Mouse (Mus musculus): ENCODE measurements around the gene Iqcc. TPM values are rescaled to one million over a fixed set of nuclear protein-coding genes. Genes with fewer than 3 reads are reported as not detected.

The Iqcc gene
- polyA plus RNA-seq, 1 experiment from 2014 or later: 32.8 TPM

- Histone ChIP-seq H3K4me1 (no peaks in the 10 kb centered on the region), H3K36me3 (peaks cover 100% of the 10 kb centered on the region), H3K27me3 (ENCODE audit: low read depth, poor library complexity, severe bottlenecking) (no peaks in the 10 kb centered on the region), H3K27ac (replicated peaks) (no peak overlapping the region), H3K4me3 (no peak overlapping the region), H3K9me3 (replicated peaks) (no peaks in the 10 kb centered on the region)
- WGBS: 94% methylated on average over 12 of the region's 12 CpGs
- no peak for DNase-seq (ENCODE audit: low spot score)
Measured at GRCm38 (mm10) chr4:129631867-129632266, 13.0 kb upstream of the Iqcc start.

- Histone ChIP-seq H3K9me3 (replicated peaks) (no peaks in the 10 kb centered on the region), H3K36me3 (peaks cover 100% of the 10 kb centered on the region), H3K4me3 (no peak overlapping the region), H3K27ac (replicated peaks) (no peak overlapping the region), H3K27me3 (ENCODE audit: low read depth, poor library complexity, severe bottlenecking) (no peaks in the 10 kb centered on the region), H3K4me1 (no peaks in the 10 kb centered on the region)
- 90% methylated on average over 4 of the region's 4 CpGs for WGBS
- DNase-seq (ENCODE audit: low spot score): no peak
Measured at GRCm38 (mm10) chr4:129630944-129631343, 12.0 kb upstream of the Iqcc start.

GRCm38 (mm10) chr4:129626035-129626434, 7.1 kb upstream of the Iqcc start:
- H3K9me3 ChIP-seq (replicated peaks): no peaks in the 10 kb centered on the region
- WGBS: 80% methylated on average over 6 of the region's 6 CpGs
- no peak overlapping the region for H3K4me3 ChIP-seq
- no peak overlapping the region for H3K27ac ChIP-seq (replicated peaks)
- DNase-seq (ENCODE audit: low spot score): no peak
- H3K36me3 ChIP-seq: peaks cover 52% of the 10 kb centered on the region
- no peaks in the 10 kb centered on the region for H3K27me3 ChIP-seq (ENCODE audit: low read depth, poor library complexity, severe bottlenecking)
- peaks cover 43% of the 10 kb centered on the region for H3K4me1 ChIP-seq

DNA sequence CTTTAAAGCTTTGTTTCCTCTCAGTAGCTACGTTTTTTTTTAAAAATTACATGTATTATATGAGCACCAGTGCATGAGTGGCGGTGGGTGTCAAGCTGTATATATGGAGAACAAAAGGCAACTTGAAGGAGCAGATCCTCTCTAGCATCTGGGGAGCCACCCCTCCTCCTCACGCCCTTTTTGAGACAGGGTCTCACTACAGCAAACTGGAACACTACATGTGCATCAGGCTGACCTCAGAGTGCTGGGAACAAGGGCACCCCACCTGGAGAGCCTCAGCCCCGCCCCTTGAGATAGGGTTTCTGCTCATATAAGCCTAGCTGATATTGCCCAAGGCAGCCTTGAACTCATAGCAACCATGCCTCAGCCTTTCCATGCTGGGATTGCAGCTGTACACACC, 6.6 kb upstream of the Iqcc start:
- peaks cover 47% of the 10 kb centered on the region for H3K36me3 ChIP-seq
- no peak for DNase-seq (ENCODE audit: low spot score)
- H3K27me3 ChIP-seq (ENCODE audit: low read depth, poor library complexity, severe bottlenecking): no peaks in the 10 kb centered on the region
- H3K9me3 ChIP-seq (replicated peaks): no peaks in the 10 kb centered on the region
- WGBS: 38% methylated on average over 4 of the region's 4 CpGs
- H3K4me1 ChIP-seq: peaks cover 43% of the 10 kb centered on the region
- peak overlapping the region; percentile 73; the same call in 1 of the 2 replicates for H3K4me3 ChIP-seq
- H3K27ac ChIP-seq (replicated peaks): peak overlapping the region; percentile 89; the same call in 1 of the 2 replicates

DNA sequence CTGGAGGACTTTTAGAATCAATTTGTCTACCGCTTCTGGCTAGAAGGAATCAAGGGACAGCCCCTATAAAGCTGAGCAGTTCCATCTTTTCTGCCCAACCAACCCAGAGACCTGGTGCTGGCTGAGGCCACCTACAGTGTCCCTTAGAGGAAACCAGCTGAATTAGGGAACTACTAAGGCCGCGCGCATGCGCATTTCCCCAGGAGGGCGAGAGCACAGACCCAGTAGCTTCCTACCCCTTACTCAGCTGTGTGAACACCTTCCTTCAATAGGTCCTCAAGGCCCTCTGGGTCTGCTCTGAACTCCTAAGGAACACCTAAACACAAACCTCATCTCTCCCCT, 6.1 kb upstream of the Iqcc start:
- H3K27me3 ChIP-seq (ENCODE audit: low read depth, poor library complexity, severe bottlenecking): no peaks in the 10 kb centered on the region
- peaks cover 43% of the 10 kb centered on the region for H3K4me1 ChIP-seq
- peaks cover 42% of the 10 kb centered on the region for H3K36me3 ChIP-seq
- peak; percentile 68 for DNase-seq (ENCODE audit: low spot score)
- peak overlapping the region; percentile 73 for H3K4me3 ChIP-seq
- 2% methylated on average over 6 of the region's 6 CpGs for WGBS
- H3K9me3 ChIP-seq (replicated peaks): no peaks in the 10 kb centered on the region
- H3K27ac ChIP-seq (replicated peaks): peak overlapping the region; percentile 89

- H3K4me1 ChIP-seq: peaks cover 43% of the 10 kb centered on the region
- no peaks in the 10 kb centered on the region for H3K27me3 ChIP-seq (ENCODE audit: low read depth, poor library complexity, severe bottlenecking)
- H3K27ac ChIP-seq (replicated peaks): peak overlapping the region; percentile 89
- peak; percentile 84 for DNase-seq (ENCODE audit: low spot score)
- no peaks in the 10 kb centered on the region for H3K9me3 ChIP-seq (replicated peaks)
- WGBS: 1% methylated on average over 18 of the region's 18 CpGs
- H3K36me3 ChIP-seq: peaks cover 37% of the 10 kb centered on the region
- H3K4me3 ChIP-seq: peak overlapping the region; percentile 73
Measured at GRCm38 (mm10) chr4:129624281-129625028, 5.6 kb upstream of the Iqcc start.

GRCm38 (mm10) chr4:129623681-129624091, 4.8 kb upstream of the Iqcc start, which contains the start of gene Ccdc28b:
TSS of gene Ccdc28b (minus strand) at chr4:129623947.
- Histone ChIP-seq H3K27me3 (ENCODE audit: low read depth, poor library complexity, severe bottlenecking) (no peaks in the 10 kb centered on the region), H3K4me1 (peaks cover 46% of the 10 kb centered on the region), H3K36me3 (peaks cover 29% of the 10 kb centered on the region), H3K4me3 (peak within 1 kb of the TSS; percentile 73), H3K27ac (replicated peaks) (peak within 1 kb of the TSS; percentile 89), H3K9me3 (replicated peaks) (no peaks in the 10 kb centered on the region)
- peak; percentile 61 for DNase-seq (ENCODE audit: low spot score)
- under 1% methylated on average over 10 of the region's 10 CpGs for WGBS

DNA sequence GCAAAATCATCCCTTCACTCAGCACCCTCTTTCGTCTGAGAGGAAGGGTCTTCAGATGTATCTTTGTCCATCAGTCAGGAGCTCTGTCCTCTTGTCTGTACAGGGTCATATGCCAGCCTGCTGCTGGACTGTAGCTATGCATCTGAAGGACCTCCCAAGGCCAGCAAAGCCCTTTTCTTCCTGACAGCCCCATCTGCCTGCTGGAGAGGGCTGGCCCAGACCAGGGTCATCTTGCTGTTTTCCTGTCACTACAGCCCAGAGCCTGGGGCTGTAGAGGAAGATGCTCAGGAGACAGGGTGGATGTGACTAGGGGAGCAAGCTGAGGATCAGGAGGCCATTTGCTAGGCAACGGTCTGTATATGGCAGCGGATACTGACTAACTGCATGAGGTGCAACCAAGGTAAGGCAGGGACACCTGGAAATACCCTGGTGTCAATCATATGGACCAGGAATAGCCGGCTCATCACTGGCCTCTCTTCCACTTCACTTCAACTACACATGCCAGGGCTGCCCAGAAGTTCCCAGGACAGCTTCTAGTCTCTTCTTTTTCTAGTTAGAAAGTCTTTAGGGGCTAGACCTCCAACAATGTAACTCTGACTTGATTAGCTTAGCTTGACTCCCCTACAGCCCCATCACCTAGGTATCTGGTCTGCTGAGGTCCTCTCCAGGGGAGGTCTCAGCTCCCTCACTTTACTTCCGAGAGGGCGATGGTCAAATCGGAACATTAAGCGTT, 4.1 kb upstream of the Iqcc start:
- no peak for DNase-seq (ENCODE audit: low spot score)
- 22% methylated on average over 8 of the region's 8 CpGs for WGBS
- Histone ChIP-seq H3K4me1 (peaks cover 53% of the 10 kb centered on the region), H3K9me3 (replicated peaks) (no peaks in the 10 kb centered on the region), H3K27ac (replicated peaks) (peak overlapping the region; percentile 89), H3K27me3 (ENCODE audit: low read depth, poor library complexity, severe bottlenecking) (no peaks in the 10 kb centered on the region), H3K36me3 (peaks cover 22% of the 10 kb centered on the region), H3K4me3 (peak overlapping the region; percentile 73)

DNA sequence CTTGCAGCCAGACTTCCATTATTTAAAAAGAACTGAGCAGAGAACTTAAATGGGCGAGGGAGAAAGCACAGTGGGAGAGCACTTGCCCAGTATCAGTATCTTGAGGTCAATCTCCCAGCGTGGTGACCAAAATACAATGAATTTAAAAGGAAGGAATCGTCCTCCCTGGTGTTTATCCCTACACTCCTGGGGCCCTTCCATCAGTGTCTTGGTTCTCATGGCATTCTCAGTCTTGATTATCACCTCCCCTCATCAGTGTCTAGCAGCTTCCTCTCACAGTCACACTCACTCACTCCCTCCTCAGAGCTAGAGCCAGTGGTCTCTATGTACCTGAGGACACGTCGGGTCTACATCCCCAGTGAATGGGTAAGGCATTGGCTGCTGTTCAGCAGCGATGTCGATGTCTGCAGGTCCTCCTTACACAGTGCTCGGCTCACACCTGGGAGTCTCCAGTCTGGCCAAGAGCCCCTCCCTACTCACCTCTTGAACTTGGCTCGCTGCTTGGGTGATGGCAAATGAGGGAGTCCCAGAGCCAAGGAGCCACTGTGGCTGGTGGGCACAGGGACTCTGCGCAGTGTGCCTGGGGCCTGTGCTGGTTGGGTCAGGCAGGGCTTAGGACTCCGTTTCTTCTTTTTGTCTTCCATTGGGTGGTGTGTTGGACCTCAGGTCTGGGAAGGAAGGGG, 3.4 kb upstream of the Iqcc start:
- peak overlapping the region; percentile 73 for H3K4me3 ChIP-seq
- H3K27ac ChIP-seq (replicated peaks): peak overlapping the region; percentile 89
- no peaks in the 10 kb centered on the region for H3K27me3 ChIP-seq (ENCODE audit: low read depth, poor library complexity, severe bottlenecking)
- H3K36me3 ChIP-seq: peaks cover 17% of the 10 kb centered on the region
- no peak for DNase-seq (ENCODE audit: low spot score)
- peaks cover 57% of the 10 kb centered on the region for H3K4me1 ChIP-seq
- H3K9me3 ChIP-seq (replicated peaks): no peaks in the 10 kb centered on the region
- WGBS: 80% methylated on average over 11 of the region's 11 CpGs

- no peak for DNase-seq (ENCODE audit: low spot score)
- Histone ChIP-seq H3K4me1 (peaks cover 57% of the 10 kb centered on the region), H3K27ac (replicated peaks) (no peak overlapping the region), H3K4me3 (peak overlapping the region; percentile 4; the same call in 1 of the 2 replicates), H3K9me3 (replicated peaks) (no peaks in the 10 kb centered on the region), H3K27me3 (ENCODE audit: low read depth, poor library complexity, severe bottlenecking) (no peaks in the 10 kb centered on the region), H3K36me3 (peaks cover 17% of the 10 kb centered on the region)
- 85% methylated on average over 8 of the region's 8 CpGs for WGBS
Measured at GRCm38 (mm10) chr4:129621283-129621841, 2.5 kb upstream of the Iqcc start.

DNA sequence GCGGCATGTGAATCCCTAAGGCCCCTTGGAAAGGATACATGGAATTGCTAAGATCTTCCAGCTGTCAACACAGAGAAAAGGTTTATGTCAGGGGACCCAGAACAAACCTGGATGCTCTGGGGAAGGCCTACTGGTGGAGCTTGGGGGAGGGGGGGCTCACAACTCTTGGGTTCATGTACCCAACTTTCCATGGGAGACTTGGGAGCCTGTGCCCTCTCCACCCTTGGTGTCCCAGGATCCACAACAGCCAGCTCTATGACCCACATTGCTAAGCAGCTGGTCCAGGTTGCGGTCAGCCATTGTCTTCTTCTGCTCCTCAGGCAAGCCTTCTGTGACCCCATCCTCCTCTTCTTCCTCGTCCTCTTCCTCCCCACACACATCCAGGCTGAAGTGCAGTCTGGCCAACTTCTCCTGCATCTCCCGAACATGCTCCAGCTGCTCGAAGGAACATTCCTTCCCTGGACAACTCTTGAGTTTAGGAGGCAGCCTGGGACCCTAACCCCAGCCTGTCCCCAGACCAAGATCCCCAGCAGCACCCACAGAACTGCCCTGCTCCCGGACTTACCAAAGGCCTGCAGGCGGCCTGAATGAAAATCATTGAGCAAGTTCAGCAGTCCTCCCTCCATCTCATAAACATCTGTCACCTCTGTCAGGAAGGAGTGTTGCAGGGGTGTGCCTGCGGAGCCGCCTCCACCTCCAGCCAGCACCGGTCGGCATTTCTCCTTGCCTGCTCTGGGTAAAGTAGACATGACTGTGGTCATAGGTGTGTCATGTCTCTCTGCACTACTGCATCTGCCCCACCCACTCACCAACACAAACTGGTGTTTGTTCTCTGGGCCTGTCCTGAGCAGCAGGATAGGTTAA, 1.8 kb upstream of the Iqcc start:
- Histone ChIP-seq H3K4me3 (no peak overlapping the region), H3K9me3 (replicated peaks) (no peaks in the 10 kb centered on the region), H3K27ac (replicated peaks) (no peak overlapping the region), H3K4me1 (peaks cover 54% of the 10 kb centered on the region), H3K36me3 (peaks cover 19% of the 10 kb centered on the region), H3K27me3 (ENCODE audit: low read depth, poor library complexity, severe bottlenecking) (no peaks in the 10 kb centered on the region)
- no peak for DNase-seq (ENCODE audit: low spot score)
- WGBS: 90% methylated on average over 11 of the region's 11 CpGs

GRCm38 (mm10) chr4:129618031-129618430, 868 bp downstream of the Iqcc start:
- Histone ChIP-seq H3K4me1 (peaks cover 28% of the 10 kb centered on the region), H3K4me3 (peak overlapping the region; percentile 69), H3K9me3 (replicated peaks) (no peaks in the 10 kb centered on the region), H3K27ac (replicated peaks) (peak overlapping the region; percentile 91), H3K27me3 (ENCODE audit: low read depth, poor library complexity, severe bottlenecking) (no peaks in the 10 kb centered on the region), H3K36me3 (peaks cover 22% of the 10 kb centered on the region)
- 92% methylated on average over 5 of the region's 5 CpGs for WGBS
- DNase-seq (ENCODE audit: low spot score): no peak

Data from midbrain, embryonic 10.5 days (tissue).